Mouse (Mus musculus) MEL (cell line): ENCODE data around the gene Gm15217.

Experiments used
- CHD1 ChIP-seq: IDR thresholded peaks from 2 replicates; pipeline ENCODE4 v1.6.1; 2012; ENCODE audit warnings: low read depth, mild to moderate bottlenecking, inconsistent platforms, low read length, improper control_type of control experiment
- CTCF ChIP-seq, 3 experiments: IDR thresholded peaks in 2 of 3; conservative IDR thresholded peaks in 1 of 3; 2 replicates each; pipeline ENCODE4 v1.5.1; 2011 to 2012; ENCODE audit warnings: low read length in 3 of 3, low read depth in 2 of 3, mild to moderate bottlenecking in 2 of 3, improper control_type of control experiment in 1 of 3, inconsistent platforms in 1 of 3, mixed read lengths in 1 of 3, moderate library complexity in 1 of 3; ENCODE audit not compliant: control insufficient read depth in 1 of 3, insufficient read depth in 1 of 3, poor library complexity in 1 of 3, severe bottlenecking in 1 of 3
- POLR2A ChIP-seq, 2 experiments: IDR thresholded peaks; 2 replicates each; pipeline ENCODE4 v1.6.1; 2011 to 2012; ENCODE audit warnings: low read length in 2 of 2, mild to moderate bottlenecking in 2 of 2, control low read depth in 1 of 2, improper control_type of control experiment in 1 of 2, low read depth in 1 of 2, moderate library complexity in 1 of 2; ENCODE audit not compliant: control insufficient read depth in 1 of 2, insufficient read depth in 1 of 2, poor library complexity in 1 of 2
- TAL1 ChIP-seq: IDR thresholded peaks from 2 replicates; pipeline ENCODE4 v1.6.1; 2012; ENCODE audit warnings: mild to moderate bottlenecking, inconsistent platforms, low read length, moderate library complexity, mixed read lengths
- ZKSCAN1 ChIP-seq: IDR thresholded peaks from 2 replicates; pipeline ENCODE4 v1.6.1; 2012; ENCODE audit warnings: low read depth, mild to moderate bottlenecking, inconsistent platforms, low read length, improper control_type of control experiment, moderate library complexity
- ZMIZ1 ChIP-seq: IDR thresholded peaks from 2 replicates; pipeline ENCODE4 v1.6.1; 2012; ENCODE audit warnings: low read depth, mild to moderate bottlenecking, inconsistent platforms, low read length, improper control_type of control experiment, moderate library complexity

DNA sequence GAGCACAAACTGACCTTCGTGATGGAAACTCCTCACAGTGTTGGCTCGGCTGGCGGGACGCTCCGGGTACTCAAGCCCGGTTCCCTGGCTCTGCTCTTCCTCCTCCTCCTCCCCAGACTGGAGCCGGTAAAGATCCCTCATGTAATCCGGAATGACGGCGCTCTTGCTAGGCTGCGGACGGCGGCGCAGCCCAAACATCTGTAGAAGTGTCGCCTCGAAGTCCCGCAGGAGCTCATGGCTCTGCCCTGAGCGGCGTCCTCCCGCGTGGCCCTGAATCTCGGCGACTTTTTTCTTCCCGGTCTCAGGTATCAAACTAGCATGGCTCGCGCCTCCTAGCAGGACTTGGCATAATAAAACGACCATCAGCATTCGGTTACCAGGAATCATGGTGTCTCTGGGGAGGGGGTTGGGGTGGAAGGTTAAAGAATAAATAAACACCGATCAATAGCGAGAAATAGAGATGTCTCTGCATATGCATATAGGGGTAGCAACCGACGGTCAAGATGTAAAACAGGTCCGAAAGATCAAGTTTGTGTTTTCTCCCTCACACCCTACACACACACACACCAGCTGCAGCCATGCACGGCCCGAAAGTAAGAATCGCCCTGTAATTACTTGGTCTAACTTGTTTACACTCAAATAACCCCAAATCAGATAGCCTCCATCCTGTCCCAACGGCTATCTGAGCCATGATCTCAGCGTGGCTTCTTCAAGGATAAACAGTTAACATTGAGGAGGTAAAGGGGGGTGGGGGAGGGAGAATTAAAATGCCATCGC is 6.7 kb downstream of the Gm15217 start:
- TF ChIP-seq ZMIZ1, result no peak
- no peak for TF ChIP-seq TAL1
- TF ChIP-seq CTCF (IDR thresholded peaks at IDR 0.05 in 2 of 3, conservative IDR thresholded peaks at IDR 0.05 in 1 of 3; ENCODE audit: control insufficient read depth in 1 of 3, insufficient read depth in 1 of 3, low read depth in 2 of 3, low read length in 3 of 3, poor library complexity in 1 of 3, severe bottlenecking in 1 of 3), result no peak
- no peak for TF ChIP-seq CHD1
- TF ChIP-seq POLR2A (IDR thresholded peaks at IDR 0.05; ENCODE audit: control insufficient read depth in 1 of 2, insufficient read depth in 1 of 2, low read depth in 1 of 2, low read length in 2 of 2, poor library complexity in 1 of 2), result no peak
- no peak for TF ChIP-seq ZKSCAN1
